Mouse (Mus musculus) heart, embryonic 13.5 days (tissue): ENCODE measurements around the gene Obsl1. TPM values are rescaled to one million over a fixed set of nuclear protein-coding genes. Genes with fewer than 3 reads are reported as not detected.

Experiments used
- ATAC-seq: fragments of 200-750 bp; cut with Nextera tagmentation; 2 replicates; pipeline ENCODE4 v1.8.0; 2017; ENCODE audit warnings: moderate TSS enrichment; ENCODE audit not compliant: insufficient number of reproducible peaks, low FRiP score, low TSS enrichment; ENCODE audit errors: extremely low read depth
- H3K27ac ChIP-seq: fragments of 300-500 bp; sonication (generic); replicated peaks from 2 replicates; pipeline ENCODE4 v1.5.1; 2015; ENCODE audit warnings: moderate library complexity, mild to moderate bottlenecking, inconsistent platforms
- H3K27me3 ChIP-seq: fragments of 300-500 bp; sonication (generic); replicated peaks from 2 replicates; pipeline ENCODE4 v1.6.1; 2015; ENCODE audit warnings: mild to moderate bottlenecking, inconsistent platforms
- H3K36me3 ChIP-seq: fragments of 300-500 bp; sonication (generic); 2 replicates; pipeline ENCODE4 v1.6.1; 2015; ENCODE audit warnings: mild to moderate bottlenecking, inconsistent platforms
- H3K4me1 ChIP-seq: fragments of 300-500 bp; sonication (generic); 2 replicates; pipeline ENCODE4 v1.6.1; 2015; ENCODE audit warnings: inconsistent platforms
- H3K4me2 ChIP-seq: fragments of 300-500 bp; sonication (generic); 2 replicates; pipeline ENCODE4 v1.6.1; 2015; ENCODE audit warnings: inconsistent platforms, mild to moderate bottlenecking, moderate library complexity
- H3K4me3 ChIP-seq: fragments of 300-500 bp; sonication (generic); 2 replicates; pipeline ENCODE4 v1.5.1; 2015; ENCODE audit warnings: moderate library complexity, mild to moderate bottlenecking, inconsistent platforms
- H3K9ac ChIP-seq: fragments of 300-500 bp; sonication (generic); 2 replicates; pipeline ENCODE4 v1.6.1; 2015; ENCODE audit warnings: inconsistent platforms, mild to moderate bottlenecking, moderate library complexity
- H3K9me3 ChIP-seq: fragments of 300-500 bp; sonication (generic); 2 replicates; pipeline ENCODE4 v1.6.1; 2016; ENCODE audit warnings: inconsistent platforms
- WGBS: fragments of 180-500 bp; shearing (Covaris S2); methylation state at CpG from one replicate; pipeline ENCODE4 v1.1.7; 2015; ENCODE audit warnings: mixed read lengths; 5-methylcytosine and 5-hydroxymethylcytosine counted together
- polyA plus RNA-seq: library from polyadenylated mRNA; unstranded; fragments of >200 nt; fragmentation: Nextera tagmentation; extraction: Ambion mirVana; gene quantifications from 2 replicates; pipeline ENCODE4 v1.2.1, GENCODE M21; 2015

Obsl1 gene
- polyA plus RNA-seq, 1 experiment from 2014 or later: 91.0 TPM

GRCm38 (mm10) chr1:75448052-75448431 lies 58.2 kb downstream of the Obsl1 start:
- H3K4me2 ChIP-seq: peak overlapping the region; percentile 72

DNA sequence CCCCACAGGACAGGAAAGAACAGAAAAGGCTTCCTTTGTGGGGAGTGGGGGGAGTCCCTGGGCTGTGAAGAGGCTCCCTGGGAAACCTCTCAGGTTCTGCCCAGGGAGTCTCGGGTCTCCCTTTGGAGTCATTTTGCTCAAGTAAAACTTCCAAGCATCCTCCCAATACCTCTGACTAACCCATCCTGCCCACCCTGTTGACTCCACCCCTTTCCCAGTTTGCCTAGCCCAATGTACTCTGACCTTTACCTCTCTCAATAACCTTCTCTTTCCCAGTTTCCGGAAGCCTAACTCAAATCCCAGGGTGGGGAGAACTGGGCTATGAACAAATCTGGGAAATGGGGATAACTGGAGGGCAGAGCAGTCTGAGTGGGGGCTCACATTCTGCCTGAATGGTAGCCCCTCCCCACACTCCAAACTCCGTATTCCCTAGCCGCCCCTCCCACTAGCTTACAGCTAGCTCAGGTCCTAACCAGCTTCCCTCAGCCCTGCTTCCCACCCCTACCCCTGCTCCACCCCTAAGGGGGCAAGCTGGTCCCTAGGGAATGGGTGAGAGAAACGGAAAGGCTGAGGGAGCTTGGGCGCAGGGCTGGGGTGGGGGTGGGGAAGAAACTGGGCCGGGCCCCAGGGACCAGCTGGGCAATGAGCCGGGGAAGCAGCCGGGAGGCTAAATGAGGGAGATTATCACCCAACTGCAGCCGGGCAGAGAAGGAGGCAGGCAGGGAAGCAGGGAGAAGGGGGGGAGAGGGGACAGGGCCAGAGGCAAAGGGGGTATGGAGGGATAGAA lies 58.8 kb downstream of the Obsl1 start:
- Histone ChIP-seq H3K27ac (no peak overlapping the region), H3K9me3 (no peaks in the 10 kb centered on the region), H3K36me3 (peaks cover 7% of the 10 kb centered on the region), H3K4me1 (peaks cover 76% of the 10 kb centered on the region), H3K4me2 (peak overlapping the region; percentile 72), H3K4me3 (peak overlapping the region; percentile 16; the same call in 1 of the 2 replicates), H3K9ac (peak overlapping the region; percentile 72), H3K27me3 (peaks cover 93% of the 10 kb centered on the region)
- no peak for ATAC-seq
- WGBS: 9% methylated on average over 10 of the region's 10 CpGs

More at GRCm38 (mm10) chr1:75448052-75448431, 58.2 kb downstream of the Obsl1 start:
- Histone ChIP-seq H3K9me3 (no peaks in the 10 kb centered on the region), H3K4me3 (no peak overlapping the region), H3K9ac (peak overlapping the region; percentile 72; the same call in 1 of the 2 replicates), H3K27me3 (peaks cover 95% of the 10 kb centered on the region), H3K36me3 (0 out of 2 replicates have a peak, but pooled peaks cover under 1% of the 10 kb centered on the region), H3K27ac (no peak overlapping the region), H3K4me1 (peaks cover 76% of the 10 kb centered on the region)
- ATAC-seq: no peak
- 7% methylated on average over 7 of the region's 7 CpGs for WGBS

GRCm38 (mm10) chr1:75446656-75447055 lies 59.6 kb downstream of the Obsl1 start:
- Histone ChIP-seq H3K4me1 (peaks cover 76% of the 10 kb centered on the region), H3K9ac (peak overlapping the region; percentile 72), H3K4me3 (peak overlapping the region; percentile 42; the same call in 1 of the 2 replicates), H3K4me2 (peak overlapping the region; percentile 72), H3K9me3 (no peaks in the 10 kb centered on the region), H3K27me3 (peaks cover 88% of the 10 kb centered on the region), H3K36me3 (peaks cover 15% of the 10 kb centered on the region), H3K27ac (peak overlapping the region; percentile 48)
- WGBS: 7% methylated on average over 20 of the region's 20 CpGs
- no peak for ATAC-seq

DNA sequence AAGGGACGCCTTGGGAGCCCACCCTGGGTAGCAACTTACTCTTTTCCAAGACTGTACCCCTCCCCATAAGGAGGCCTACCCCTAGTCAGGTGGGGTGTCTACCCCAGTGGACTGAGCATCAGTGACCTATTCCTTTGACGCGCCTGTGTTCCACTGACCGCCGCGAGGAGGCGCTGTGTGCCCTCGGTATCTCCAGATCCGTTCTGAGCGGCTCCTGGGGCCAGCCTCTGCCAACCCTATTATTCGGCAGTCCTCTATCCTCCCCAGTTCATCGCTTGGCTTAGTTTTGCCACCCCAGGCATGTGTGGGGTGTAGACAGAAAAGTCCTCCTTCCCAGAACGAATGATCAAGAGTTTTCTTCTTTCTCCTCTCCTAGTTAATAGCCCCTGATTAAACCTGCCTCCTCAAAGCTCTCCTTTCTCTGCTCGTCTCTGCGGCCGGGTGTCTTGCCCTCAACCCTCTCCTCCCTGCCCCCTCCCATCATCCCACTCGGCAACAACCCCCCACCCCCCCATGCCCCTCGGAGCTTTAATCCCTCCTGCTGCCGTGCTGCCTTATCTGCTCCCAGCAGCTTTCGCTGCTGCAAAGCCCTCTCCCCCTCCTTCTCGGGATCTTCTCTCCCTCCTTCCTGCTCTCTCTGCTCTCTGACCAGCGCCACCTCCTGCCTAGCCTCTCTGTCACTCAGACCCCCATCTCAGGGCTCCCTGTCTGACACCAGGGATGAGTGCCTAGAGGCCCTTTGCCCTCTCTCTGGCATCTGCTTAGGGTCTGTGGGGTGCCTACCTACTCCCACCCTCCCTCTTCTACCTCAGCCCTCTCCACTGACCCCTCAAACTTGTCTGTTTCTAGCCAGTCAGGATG lies 60.3 kb downstream of the Obsl1 start:
- Histone ChIP-seq H3K27ac (peak overlapping the region; percentile 48), H3K9ac (peak overlapping the region; percentile 72), H3K4me1 (peaks cover 72% of the 10 kb centered on the region)

GRCm38 (mm10) chr1:75445141-75445701 lies 61.0 kb downstream of the Obsl1 start:
- WGBS: 10% methylated on average over 9 of the region's 9 CpGs
- Histone ChIP-seq H3K27me3 (peaks cover 74% of the 10 kb centered on the region), H3K4me2 (peak overlapping the region; percentile 72), H3K4me3 (peak overlapping the region; percentile 42; the same call in 1 of the 2 replicates), H3K9ac (peak overlapping the region; percentile 72; the same call in 1 of the 2 replicates), H3K9me3 (no peaks in the 10 kb centered on the region), H3K4me1 (peaks cover 64% of the 10 kb centered on the region), H3K36me3 (peaks cover 29% of the 10 kb centered on the region), H3K27ac (no peak overlapping the region)
- ATAC-seq: no peak

More for the DNA sequence above, 60.3 kb downstream of the Obsl1 start:
- Histone ChIP-seq H3K4me2 (peak overlapping the region; percentile 72), H3K27me3 (peaks cover 82% of the 10 kb centered on the region), H3K4me3 (peak overlapping the region; percentile 42), H3K9me3 (no peaks in the 10 kb centered on the region), H3K36me3 (peaks cover 22% of the 10 kb centered on the region)
- no peak for ATAC-seq
- WGBS: under 1% methylated on average over 22 of the region's 22 CpGs

- Histone ChIP-seq H3K27ac (no peak overlapping the region), H3K9ac (peak overlapping the region; percentile 28; the same call in 1 of the 2 replicates), H3K36me3 (peaks cover 37% of the 10 kb centered on the region), H3K4me1 (peaks cover 56% of the 10 kb centered on the region), H3K9me3 (no peaks in the 10 kb centered on the region), H3K4me3 (no peak overlapping the region), H3K4me2 (no peak overlapping the region), H3K27me3 (peaks cover 64% of the 10 kb centered on the region)
- no peak for ATAC-seq
- WGBS: 66% methylated on average over 3 of the region's 3 CpGs
Observed at GRCm38 (mm10) chr1:75444208-75444607, 62.0 kb downstream of the Obsl1 start.

DNA sequence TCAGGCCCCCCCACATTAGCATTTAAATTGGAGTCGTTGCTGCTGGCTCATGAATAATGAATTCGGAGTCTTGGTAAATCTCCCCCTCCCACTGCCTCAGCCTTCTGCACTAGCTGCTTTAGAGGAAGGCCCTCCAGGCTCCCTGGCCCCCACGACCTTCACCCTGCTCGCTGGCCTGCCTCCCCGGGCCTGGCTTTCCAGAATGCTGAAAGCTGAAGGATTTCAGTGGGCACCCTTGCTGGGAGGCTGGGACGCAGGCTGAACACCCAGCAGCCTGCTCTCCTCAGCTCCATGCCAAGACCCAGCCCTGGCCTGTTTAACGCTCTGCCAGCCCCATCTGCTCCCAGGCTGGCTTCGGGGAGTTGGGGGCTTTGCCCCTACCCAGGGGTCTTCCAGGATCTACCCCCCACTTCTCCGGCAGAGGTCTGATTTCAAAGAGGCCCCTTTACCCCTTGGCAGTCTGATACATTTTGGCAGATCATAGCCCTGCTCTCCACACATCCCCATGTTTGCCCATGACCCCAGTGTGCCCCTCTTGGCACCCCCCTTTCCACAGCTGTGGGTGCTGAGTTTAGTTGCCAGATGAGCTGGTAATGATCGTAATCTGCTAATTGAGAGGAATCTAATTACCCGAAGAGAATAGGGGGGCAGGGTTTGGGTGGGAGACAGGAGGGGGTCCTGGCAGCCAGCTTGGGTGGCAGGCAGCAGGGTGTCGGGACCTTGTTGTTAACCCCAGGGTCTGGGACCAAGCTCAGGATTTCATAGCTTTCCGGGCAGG lies 62.8 kb downstream of the Obsl1 start:
- 46% methylated on average over 13 of the region's 13 CpGs for WGBS
- Histone ChIP-seq H3K36me3 (peaks cover 37% of the 10 kb centered on the region), H3K4me3 (no peak overlapping the region), H3K9me3 (no peaks in the 10 kb centered on the region), H3K27me3 (peaks cover 56% of the 10 kb centered on the region), H3K4me1 (peaks cover 51% of the 10 kb centered on the region), H3K27ac (no peak overlapping the region), H3K4me2 (no peak overlapping the region), H3K9ac (peak overlapping the region; percentile 47; the same call in 1 of the 2 replicates)
- ATAC-seq: no peak

- Histone ChIP-seq H3K27ac (no peak overlapping the region), H3K4me2 (no peak overlapping the region), H3K9me3 (no peaks in the 10 kb centered on the region), H3K4me3 (no peak overlapping the region), H3K36me3 (peaks cover 38% of the 10 kb centered on the region), H3K4me1 (peaks cover 48% of the 10 kb centered on the region), H3K9ac (no peak overlapping the region), H3K27me3 (peaks cover 50% of the 10 kb centered on the region)
- ATAC-seq: no peak
- 61% methylated on average over 8 of the region's 8 CpGs for WGBS
Observed at GRCm38 (mm10) chr1:75442811-75443210, 63.4 kb downstream of the Obsl1 start.

DNA sequence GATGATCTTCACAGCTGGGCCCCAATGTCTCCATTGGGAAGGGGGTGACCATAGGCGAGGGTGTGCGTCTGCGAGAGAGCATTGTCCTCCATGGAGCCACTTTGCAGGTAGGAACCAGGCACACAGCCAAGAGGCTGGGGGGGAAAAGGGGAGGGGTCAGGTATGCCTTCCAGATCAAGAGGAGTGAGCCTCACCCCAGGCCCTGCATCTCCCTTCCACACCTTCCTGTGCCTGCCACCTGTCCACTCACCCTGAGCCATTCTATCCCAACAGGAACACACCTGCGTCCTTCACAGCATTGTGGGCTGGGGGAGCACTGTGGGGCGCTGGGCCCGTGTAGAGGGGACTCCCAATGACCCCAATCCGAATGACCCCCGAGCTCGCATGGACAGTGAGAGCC lies 64.1 kb downstream of the Obsl1 start:
- no peak for ATAC-seq
- no peak overlapping the region for H3K4me2 ChIP-seq
- 83% methylated on average over 9 of the region's 9 CpGs for WGBS

DNA sequence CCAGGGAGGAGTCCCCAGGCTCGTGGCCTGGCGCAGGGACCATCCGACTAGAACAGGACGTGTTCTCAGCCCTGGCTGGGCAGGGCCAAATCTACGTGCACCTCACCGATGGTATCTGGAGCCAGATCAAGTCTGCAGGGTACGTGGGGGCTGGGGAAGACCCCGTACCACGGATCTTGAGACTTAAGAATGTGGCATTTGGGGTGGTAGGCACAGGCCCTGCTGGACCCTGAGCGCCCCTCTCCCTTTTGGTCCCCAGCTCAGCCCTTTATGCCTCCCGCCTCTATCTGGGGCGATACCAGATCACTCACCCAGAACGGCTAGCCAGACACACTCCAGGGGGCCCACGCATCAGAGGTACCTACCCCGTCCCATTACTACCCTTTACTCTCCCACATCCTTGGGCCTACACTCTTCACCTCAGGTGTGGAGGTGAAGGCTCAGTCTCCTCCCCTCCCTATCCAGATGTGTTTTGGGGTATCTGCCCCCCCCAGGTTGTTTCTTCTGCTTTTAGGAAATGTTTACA lies 64.7 kb downstream of the Obsl1 start:
- H3K9ac ChIP-seq: no peak overlapping the region
- H3K9me3 ChIP-seq: no peaks in the 10 kb centered on the region
- H3K4me3 ChIP-seq: no peak overlapping the region
- peaks cover 48% of the 10 kb centered on the region for H3K4me1 ChIP-seq
- peaks cover 40% of the 10 kb centered on the region for H3K36me3 ChIP-seq
- H3K27ac ChIP-seq: no peak overlapping the region
- ATAC-seq: no peak
- no peak overlapping the region for H3K4me2 ChIP-seq
- peaks cover 37% of the 10 kb centered on the region for H3K27me3 ChIP-seq
- 82% methylated on average over 15 of the region's 15 CpGs for WGBS

More for the DNA sequence above, 64.1 kb downstream of the Obsl1 start:
- Histone ChIP-seq H3K9ac (no peak overlapping the region), H3K27ac (no peak overlapping the region), H3K27me3 (peaks cover 43% of the 10 kb centered on the region), H3K4me3 (no peak overlapping the region), H3K36me3 (peaks cover 40% of the 10 kb centered on the region), H3K4me1 (peaks cover 48% of the 10 kb centered on the region), H3K9me3 (no peaks in the 10 kb centered on the region)
